Mouse (Mus musculus) ES-E14 (cell line): Measurements from ENCODE around the gene Rpl37. TPM values are rescaled to one million over a fixed set of nuclear protein-coding genes. Genes with fewer than 3 reads are reported as not detected.

ENCODE experiments used
- DNase-seq: peaks from one replicate; pipeline ENCODE4 v3.0.0-alpha.2; 2013; ENCODE audit warnings: low read depth, low spot score
- H3K27ac ChIP-seq: 2 replicates; pipeline ENCODE4 v1.5.1; 2012; ENCODE audit warnings: low read depth, mild to moderate bottlenecking, low read length, moderate library complexity, mixed read lengths; ENCODE audit not compliant: poor library complexity, insufficient read depth, severe bottlenecking
- H3K36me3 ChIP-seq: 2 replicates; pipeline ENCODE4 v1.6.1; 2012; ENCODE audit warnings: mild to moderate bottlenecking, low read length, moderate library complexity, mixed read lengths; ENCODE audit not compliant: control insufficient read depth, poor library complexity, insufficient read depth, severe bottlenecking
- H3K4me1 ChIP-seq, 2 experiments: fragments of 150-350 bp in 1 of 2; sonication (generic) in 1 of 2; 2 replicates each; pipeline ENCODE4 v1.6.1; 2012; ENCODE audit warnings: low read length in 2 of 2, mild to moderate bottlenecking in 1 of 2, mixed read lengths in 1 of 2; ENCODE audit not compliant: control insufficient read depth in 2 of 2, insufficient read depth in 2 of 2, poor library complexity in 1 of 2
- H3K4me3 ChIP-seq, 2 experiments: fragments of 150-350 bp in 1 of 2; sonication (generic) in 1 of 2; 2 replicates each; pipeline ENCODE4 v1.5.1; 2012; ENCODE audit warnings: low read length in 2 of 2, low read depth in 1 of 2, mild to moderate bottlenecking in 1 of 2, mixed read lengths in 1 of 2; ENCODE audit not compliant: insufficient read depth in 1 of 2, poor library complexity in 1 of 2, severe bottlenecking in 1 of 2
- H3K9ac ChIP-seq: 2 replicates; pipeline ENCODE4 v1.6.1; 2012; ENCODE audit warnings: low read depth, mild to moderate bottlenecking, low read length, mixed read lengths; ENCODE audit not compliant: poor library complexity, insufficient read depth, severe bottlenecking
- H3K9me3 ChIP-seq: fragments of 150-350 bp; sonication (generic); 2 replicates; pipeline ENCODE4 v1.6.1; 2012; ENCODE audit warnings: low read depth, mild to moderate bottlenecking, low read length; ENCODE audit not compliant: control insufficient read depth, insufficient read depth
- CHD2 ChIP-seq: IDR thresholded peaks from 2 replicates; pipeline ENCODE4 v1.6.1; 2014; ENCODE audit warnings: mild to moderate bottlenecking, low read depth, low read length, inconsistent platforms
- HCFC1 ChIP-seq: IDR thresholded peaks from 2 replicates; pipeline ENCODE4 v1.6.1; 2012; ENCODE audit warnings: low read length, inconsistent platforms, borderline replicate concordance; ENCODE audit not compliant: insufficient read depth
- MAFK ChIP-seq: IDR thresholded peaks from 2 replicates; pipeline ENCODE4 v1.6.1; 2014; ENCODE audit warnings: mild to moderate bottlenecking, low read depth, low read length, inconsistent platforms; ENCODE audit not compliant: insufficient read depth
- ZC3H11A ChIP-seq: IDR thresholded peaks from 2 replicates; pipeline ENCODE4 v1.6.1; 2012; ENCODE audit warnings: low read depth, mild to moderate bottlenecking, inconsistent platforms, low read length, borderline replicate concordance
- ZNF384 ChIP-seq: IDR thresholded peaks from 2 replicates; pipeline ENCODE4 v1.6.1; 2012; ENCODE audit warnings: low read depth, low read length, inconsistent platforms
- in situ Hi-C, 2 experiments: fragments of 600-800 bp; cut with MboI; formaldehyde crosslinking; loops; one replicate each; pipeline ENCODE4 v1.15.1; 2025; ENCODE audit warnings: low sequenced_read_pairs in 2 of 2, inconsistent platforms in 1 of 2; ENCODE audit not compliant: unreplicated experiment in 2 of 2
- total RNA-seq: library from RNA; depleted of rRNA; stranded (reverse); fragments of 300-350 nt; gene quantifications from 2 replicates; pipeline ENCODE4 v1.2.3, GENCODE M21; 2012; rRNA removed

Rpl37 gene
- total RNA-seq, 1 experiment: 1,373 TPM

- peaks cover 15% of the 10 kb centered on the region for H3K36me3 ChIP-seq
- TF ChIP-seq MAFK (no peak), ZC3H11A (no peak), ZNF384 (no peak), HCFC1 (no peak), CHD2 (no peak)
- H3K9me3 ChIP-seq: no peaks in the 10 kb centered on the region
- in situ Hi-C loops: no loop called here
- H3K9ac ChIP-seq: no peak overlapping the region
- no peak overlapping the region for H3K27ac ChIP-seq
- DNase-seq: no peak
- no peak overlapping the region for H3K4me3 ChIP-seq
- H3K4me1 ChIP-seq: no peaks in the 10 kb centered on the region
These were observed 48.8 kb downstream of the Rpl37 start for GRCm38 (mm10) chr15:5165121-5165773.

Other genes starting within 250 kb of the Rpl37 start
- gene Mroh2b, start 217.9 kb upstream of the Rpl37 start, total RNA-seq: 0.40 TPM in 1 of 2 replicates, not detected in the other
- gene C7, start 52.9 kb upstream of the Rpl37 start, total RNA-seq: 0.16 and 0.18 TPM in 2 replicates
- 0.18 and 0.37 TPM in 2 replicates for gene Card6, start 8.1 kb upstream of the Rpl37 start, total RNA-seq
- gene Prkaa1, start 27.2 kb downstream of the Rpl37 start, total RNA-seq: 9.7 and 12.9 TPM in 2 replicates
- 24.2 and 25.2 TPM in 2 replicates for gene Ttc33, start 68.9 kb downstream of the Rpl37 start, total RNA-seq
- 1.6 and 2.0 TPM in 2 replicates for gene Ptger4, start 127.5 kb downstream of the Rpl37 start, total RNA-seq